Mouse (Mus musculus) midbrain, embryonic 13.5 days (tissue): ENCODE measurements around the gene Vmo1. TPM values are rescaled to one million over a fixed set of nuclear protein-coding genes. Genes with fewer than 3 reads are reported as not detected.

Experiments used
- ATAC-seq: fragments of 200-750 bp; cut with Nextera tagmentation; 2 replicates; pipeline ENCODE4 v1.8.0; 2017; ENCODE audit warnings: mild to moderate bottlenecking, moderate TSS enrichment, moderate library complexity
- H3K27ac ChIP-seq: fragments of 300-500 bp; sonication (generic); 2 replicates; pipeline ENCODE4 v1.5.1; 2015; ENCODE audit warnings: inconsistent platforms, mild to moderate bottlenecking, moderate library complexity
- H3K27me3 ChIP-seq: fragments of 300-500 bp; sonication (generic); 2 replicates; pipeline ENCODE4 v1.6.1; 2015; ENCODE audit warnings: mild to moderate bottlenecking, inconsistent platforms
- H3K36me3 ChIP-seq: fragments of 300-500 bp; sonication (generic); 2 replicates; pipeline ENCODE4 v1.6.1; 2015; ENCODE audit warnings: mild to moderate bottlenecking, inconsistent platforms
- H3K4me1 ChIP-seq: fragments of 300-500 bp; sonication (generic); replicated peaks from 2 replicates; pipeline ENCODE4 v1.6.1; 2015; ENCODE audit warnings: inconsistent platforms
- H3K4me2 ChIP-seq: fragments of 300-500 bp; sonication (generic); replicated peaks from 2 replicates; pipeline ENCODE4 v1.6.1; 2015; ENCODE audit warnings: moderate library complexity, mild to moderate bottlenecking, inconsistent platforms
- H3K4me3 ChIP-seq: fragments of 300-500 bp; sonication (generic); replicated peaks from 2 replicates; pipeline ENCODE4 v1.5.1; 2015; ENCODE audit warnings: mild to moderate bottlenecking, inconsistent platforms
- H3K9ac ChIP-seq: fragments of 300-500 bp; sonication (generic); replicated peaks from 2 replicates; pipeline ENCODE4 v1.6.1; 2015; ENCODE audit warnings: mild to moderate bottlenecking, inconsistent platforms
- H3K9me3 ChIP-seq: fragments of 300-500 bp; sonication (generic); 2 replicates; pipeline ENCODE4 v1.6.1; 2016; ENCODE audit warnings: mild to moderate bottlenecking, inconsistent platforms
- WGBS: fragments of 180-500 bp; shearing (Covaris S2); methylation state at CpG from one replicate; pipeline ENCODE4 v1.1.7; 2015; 5-methylcytosine and 5-hydroxymethylcytosine counted together
- polyA plus RNA-seq: library from polyadenylated mRNA; unstranded; fragments of >200 nt; fragmentation: Nextera tagmentation; extraction: Ambion mirVana; gene quantifications from 2 replicates; pipeline ENCODE4 v1.2.1, GENCODE M21; 2015

Gene Vmo1
- polyA plus RNA-seq, 1 experiment from 2014 or later, result not detected

DNA sequence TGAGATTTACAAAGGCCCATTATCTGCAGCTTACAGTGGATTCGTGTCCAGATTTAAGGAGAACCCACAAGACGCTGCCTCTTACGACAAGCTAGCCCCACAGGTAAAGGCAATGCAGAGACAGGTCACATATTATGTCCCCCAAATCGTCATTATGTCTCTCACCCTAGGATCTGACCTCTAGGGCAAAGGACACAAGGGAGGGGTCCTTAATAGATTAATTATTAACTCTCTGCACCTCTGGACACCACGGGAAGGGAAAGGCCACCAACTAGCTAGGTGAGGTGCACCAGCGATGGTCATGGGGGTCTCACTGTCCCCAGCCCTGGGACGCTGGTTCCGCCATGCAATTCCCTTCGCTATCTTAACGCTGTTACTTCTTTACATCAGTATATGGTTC is 4.5 kb upstream of the Vmo1 start, which contains the start of gene Gltpd2:
Gene Gltpd2 (plus strand): TSS at position 274 of the 400 bp plus-strand sequence.
- Histone ChIP-seq H3K9me3 (no peaks in the 10 kb centered on the region), H3K36me3 (no peaks in the 10 kb centered on the region), H3K4me1 (peaks cover 7% of the 10 kb centered on the region), H3K4me3 (peak within 1 kb of the TSS; percentile 25), H3K27me3 (peaks cover 6% of the 10 kb centered on the region; the same call in 1 of the 2 replicates), H3K9ac (peak within 1 kb of the TSS; percentile 66), H3K4me2 (peak within 1 kb of the TSS; percentile 50), H3K27ac (peak within 1 kb of the TSS; percentile 31; the same call in 1 of the 2 replicates)
- 84% methylated on average over 10 of the region's 10 CpGs for WGBS
- no peak for ATAC-seq

DNA sequence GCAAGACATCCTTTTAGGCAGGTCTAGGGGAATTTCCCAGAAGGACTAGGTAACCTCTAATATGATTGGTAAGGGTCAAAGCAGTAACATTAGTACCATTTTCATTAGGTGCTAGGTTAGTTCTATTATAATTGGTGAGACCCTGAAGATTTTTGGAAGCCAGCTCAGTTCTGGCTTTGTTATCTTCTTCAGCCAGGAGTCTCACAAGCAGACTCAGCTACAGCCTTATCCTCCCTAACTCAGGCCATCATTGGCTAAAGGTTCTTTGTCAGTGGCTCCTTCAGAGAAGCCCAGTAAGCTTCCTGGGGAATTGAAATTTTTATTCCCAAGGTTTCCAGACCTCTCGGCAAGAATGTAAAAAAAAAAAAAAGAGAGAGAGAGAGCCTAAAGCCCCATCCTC is 4.0 kb upstream of the Vmo1 start:
- H3K27ac ChIP-seq, result no peak overlapping the region
- peaks cover 6% of the 10 kb centered on the region; the same call in 1 of the 2 replicates for H3K27me3 ChIP-seq
- no peak overlapping the region for H3K9ac ChIP-seq
- no peak overlapping the region for H3K4me3 ChIP-seq
- no peaks in the 10 kb centered on the region for H3K9me3 ChIP-seq
- no peak overlapping the region for H3K4me2 ChIP-seq
- no peaks in the 10 kb centered on the region for H3K36me3 ChIP-seq
- peaks cover 7% of the 10 kb centered on the region for H3K4me1 ChIP-seq
- WGBS, result 62% methylated on average over 1 of the region's 1 CpGs
- no peak for ATAC-seq

DNA sequence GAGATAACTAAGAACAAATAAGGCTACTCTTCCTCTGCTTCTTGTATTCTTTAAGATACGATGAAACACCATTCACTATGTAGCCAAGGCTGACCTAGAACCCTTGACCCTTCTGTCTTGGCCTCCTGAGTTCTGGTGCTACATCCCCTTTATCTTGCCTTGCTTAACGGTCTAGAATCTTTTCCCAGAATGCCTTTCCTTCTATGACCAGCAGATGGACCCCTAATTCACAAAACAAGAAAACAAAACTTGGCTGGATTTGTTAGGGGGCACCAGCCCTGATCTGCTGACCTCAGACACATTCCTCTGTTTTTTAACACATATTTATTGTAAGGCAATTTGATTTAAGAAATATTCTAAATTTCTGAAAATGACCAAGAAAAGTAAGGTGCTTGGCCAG is 1.9 kb upstream of the Vmo1 start:
- Histone ChIP-seq H3K27ac (no peak overlapping the region), H3K4me1 (peaks cover 7% of the 10 kb centered on the region), H3K4me2 (no peak overlapping the region), H3K4me3 (no peak overlapping the region), H3K27me3 (peaks cover 6% of the 10 kb centered on the region; the same call in 1 of the 2 replicates), H3K9ac (no peak overlapping the region), H3K9me3 (no peaks in the 10 kb centered on the region), H3K36me3 (no peaks in the 10 kb centered on the region)
- 21% methylated on average over 2 of the region's 2 CpGs for WGBS
- ATAC-seq, result no peak

DNA sequence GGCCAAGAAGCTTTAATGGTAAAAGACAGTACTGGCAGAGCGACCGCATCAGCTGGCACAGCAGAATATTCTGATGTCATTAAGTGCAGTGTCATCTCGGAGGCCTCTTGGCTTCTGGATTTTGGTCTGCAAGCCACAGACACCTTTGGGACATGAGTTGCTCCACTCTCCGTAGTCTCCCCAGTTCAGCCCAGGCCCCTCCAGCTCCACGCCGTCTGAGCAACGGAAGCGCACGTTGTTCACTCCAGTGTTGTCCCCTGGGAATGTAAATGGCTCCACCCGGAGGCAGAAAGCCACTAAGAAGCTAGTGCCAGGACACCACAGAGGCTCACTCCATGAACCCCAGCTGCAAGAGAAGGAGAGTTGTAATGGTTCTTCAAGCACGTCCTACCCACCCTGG is 896 bp downstream of the Vmo1 start:
- H3K9me3 ChIP-seq, result no peaks in the 10 kb centered on the region
- WGBS, result 55% methylated on average over 11 of the region's 11 CpGs
- peaks cover 4% of the 10 kb centered on the region for H3K4me1 ChIP-seq
- no peak for ATAC-seq
- no peaks in the 10 kb centered on the region for H3K36me3 ChIP-seq
- no peak overlapping the region for H3K9ac ChIP-seq
- no peak overlapping the region for H3K4me3 ChIP-seq
- H3K4me2 ChIP-seq, result no peak overlapping the region
- H3K27me3 ChIP-seq, result no peaks in the 10 kb centered on the region; the same call in 1 of the 2 replicates
- H3K27ac ChIP-seq, result no peak overlapping the region

DNA sequence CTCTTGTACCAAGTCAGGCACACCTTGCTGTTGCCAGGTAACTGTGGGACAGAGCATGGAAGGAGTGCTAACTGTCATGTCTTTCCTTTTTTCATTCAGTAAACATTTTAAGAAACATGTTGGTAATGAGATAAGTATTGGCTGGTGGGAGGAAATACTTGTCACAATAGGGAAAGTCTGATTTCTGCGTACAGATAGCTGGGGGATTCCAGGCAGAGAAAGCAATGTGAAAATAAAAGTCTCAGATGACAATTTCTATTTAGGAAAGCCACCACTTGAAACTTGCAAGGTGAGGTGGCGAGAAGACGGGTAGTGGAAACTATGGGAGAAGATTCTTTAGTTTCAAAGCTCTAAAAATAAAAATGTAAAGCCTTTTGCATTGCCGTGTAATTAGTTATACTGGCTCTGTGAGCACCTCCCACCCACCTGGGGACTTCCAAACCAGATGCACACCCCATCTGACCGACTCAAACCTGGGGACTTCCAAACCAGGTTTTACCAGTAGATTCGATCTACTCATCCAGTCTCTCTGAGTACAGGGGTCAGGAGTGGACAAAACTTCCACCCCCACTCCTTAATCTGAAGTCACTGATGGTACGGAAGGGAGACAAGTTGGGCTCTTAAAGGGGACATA is 1.6 kb downstream of the Vmo1 start:
- no peak for ATAC-seq
- no peaks in the 10 kb centered on the region; the same call in 1 of the 2 replicates for H3K27me3 ChIP-seq

DNA sequence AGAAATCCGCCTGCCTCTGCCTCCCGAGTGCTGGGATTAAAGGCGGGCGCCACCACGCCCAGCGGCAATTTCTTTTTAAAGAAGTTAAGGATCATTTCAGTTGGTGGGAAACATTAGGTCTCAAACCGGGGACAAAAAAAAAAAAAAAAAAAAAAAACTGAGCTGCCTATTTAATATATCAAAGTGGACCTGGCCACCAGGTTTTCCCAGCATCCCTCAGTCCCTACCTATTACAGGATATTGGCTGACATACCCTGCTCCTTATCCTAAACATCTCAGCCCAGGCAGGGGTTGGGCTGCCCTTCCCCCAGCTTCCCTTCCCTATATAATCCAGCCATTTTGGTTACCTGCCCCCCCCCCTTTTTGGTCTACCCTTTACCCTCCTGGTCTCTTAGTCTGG is 2.6 kb downstream of the Vmo1 start:
- H3K27me3 ChIP-seq, result no peaks in the 10 kb centered on the region; the same call in 1 of the 2 replicates
- H3K4me3 ChIP-seq, result no peak overlapping the region
- H3K27ac ChIP-seq, result no peak overlapping the region
- 86% methylated on average over 7 of the region's 7 CpGs for WGBS
- peaks cover 4% of the 10 kb centered on the region for H3K4me1 ChIP-seq
- H3K36me3 ChIP-seq, result no peaks in the 10 kb centered on the region
- H3K9ac ChIP-seq, result no peak overlapping the region
- no peak overlapping the region for H3K4me2 ChIP-seq
- ATAC-seq, result no peak
- H3K9me3 ChIP-seq, result no peaks in the 10 kb centered on the region

More for the DNA sequence above, 1.6 kb downstream of the Vmo1 start:
- Histone ChIP-seq H3K4me3 (no peak overlapping the region), H3K36me3 (no peaks in the 10 kb centered on the region), H3K4me2 (no peak overlapping the region), H3K9me3 (no peaks in the 10 kb centered on the region), H3K9ac (no peak overlapping the region), H3K4me1 (peaks cover 4% of the 10 kb centered on the region), H3K27ac (no peak overlapping the region)
- WGBS, result 81% methylated on average over 7 of the region's 7 CpGs

DNA sequence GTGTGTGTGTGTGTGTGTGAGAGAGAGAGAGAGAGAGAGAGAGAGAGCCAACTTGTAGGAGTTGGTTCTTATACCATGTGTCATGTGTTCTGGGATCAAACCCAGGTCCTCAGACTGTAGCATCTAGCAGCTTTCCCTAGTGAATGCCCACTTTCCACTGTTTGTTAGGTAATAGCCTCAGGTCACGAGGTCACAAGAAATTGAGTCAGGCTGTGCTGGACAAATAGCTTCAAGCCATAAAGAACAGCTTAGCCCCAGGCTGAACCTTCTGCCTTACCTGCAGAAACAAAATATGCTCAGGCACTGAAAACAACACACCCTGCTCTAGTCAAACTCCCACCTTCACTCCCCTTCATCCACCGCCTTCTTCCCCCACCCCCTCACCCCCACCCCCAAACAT is 3.2 kb downstream of the Vmo1 start:
- no peak for ATAC-seq
- Histone ChIP-seq H3K9ac (no peak overlapping the region), H3K9me3 (no peaks in the 10 kb centered on the region), H3K36me3 (no peaks in the 10 kb centered on the region), H3K27ac (no peak overlapping the region), H3K4me3 (no peak overlapping the region), H3K27me3 (no peaks in the 10 kb centered on the region; the same call in 1 of the 2 replicates), H3K4me1 (peaks cover 4% of the 10 kb centered on the region), H3K4me2 (no peak overlapping the region)
- 82% methylated on average over 2 of the region's 2 CpGs for WGBS

DNA sequence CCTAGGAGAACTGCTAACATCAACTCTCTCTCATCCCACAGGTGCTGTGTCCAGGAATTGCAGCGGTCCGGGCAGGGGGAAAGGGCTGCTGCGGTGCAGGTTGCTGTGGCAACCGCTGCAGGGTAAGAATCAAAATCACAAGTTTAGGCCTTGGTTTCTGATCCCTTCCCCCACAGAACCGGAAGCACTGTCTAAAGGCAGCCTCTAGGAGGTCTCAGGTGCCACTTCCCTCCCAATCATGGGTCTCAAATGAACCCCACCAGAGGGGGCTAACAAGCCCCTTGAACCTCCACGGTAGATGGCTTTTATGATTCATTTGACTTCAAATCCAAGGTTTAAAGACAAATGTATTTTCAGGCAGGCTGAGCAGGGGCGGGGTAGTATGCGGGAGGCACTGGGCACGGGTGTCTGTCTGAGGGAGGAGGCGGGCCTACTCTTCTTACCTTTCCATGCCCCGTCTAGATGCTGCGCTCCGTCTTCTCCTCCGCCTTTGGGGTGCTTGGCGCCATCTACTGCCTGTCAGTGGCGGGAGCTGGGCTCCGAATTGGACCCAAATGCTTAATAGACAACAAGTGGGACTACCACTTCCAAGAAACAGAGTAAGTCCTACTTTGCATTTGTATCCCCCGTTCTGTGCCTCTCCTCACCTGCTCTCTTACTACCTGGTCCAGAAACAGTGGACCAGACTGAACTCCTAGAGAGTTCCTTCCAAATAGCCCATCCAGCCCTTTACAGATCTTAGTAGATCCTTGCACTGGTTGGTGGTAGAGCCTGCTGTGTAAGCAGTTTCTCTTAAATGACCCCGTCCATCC is 4.5 kb downstream of the Vmo1 start:
- no peaks in the 10 kb centered on the region for H3K9me3 ChIP-seq
- peak; percentile 66; the same call in 1 of the 2 replicates for ATAC-seq
- H3K27ac ChIP-seq, result no peak overlapping the region
- H3K9ac ChIP-seq, result no peak overlapping the region
- no peaks in the 10 kb centered on the region; the same call in 1 of the 2 replicates for H3K27me3 ChIP-seq
- no peak overlapping the region for H3K4me3 ChIP-seq
- no peaks in the 10 kb centered on the region for H3K36me3 ChIP-seq
- H3K4me2 ChIP-seq, result peak overlapping the region; percentile 43
- 7% methylated on average over 19 of the region's 19 CpGs for WGBS
- peaks cover 4% of the 10 kb centered on the region for H3K4me1 ChIP-seq

DNA sequence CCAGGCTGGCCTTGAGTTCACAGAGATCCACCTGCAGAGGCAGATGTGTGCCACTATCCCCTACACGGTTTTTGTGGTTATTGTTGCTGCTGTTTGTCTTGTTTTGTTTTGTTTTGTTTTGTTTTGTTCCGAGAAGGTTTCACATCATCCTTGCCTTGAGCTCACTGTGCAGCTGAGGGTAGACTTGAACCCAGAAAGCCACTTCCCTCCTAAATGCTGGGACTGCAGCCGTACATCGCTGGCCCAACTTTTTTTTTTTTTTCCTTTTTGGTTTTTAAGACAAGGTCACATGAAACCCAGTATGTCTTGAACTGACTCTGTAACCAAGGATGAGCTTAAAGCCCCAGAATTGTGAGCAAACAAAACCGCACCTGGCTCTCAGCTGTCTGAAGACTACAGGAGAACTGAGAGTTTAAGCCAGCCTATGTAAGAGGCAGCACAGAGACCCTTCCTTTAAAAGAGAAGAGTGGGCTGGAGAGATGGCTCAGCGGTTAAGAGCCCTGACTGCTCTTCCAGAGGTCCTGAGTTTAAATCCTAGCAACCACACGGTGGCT is 7.4 kb downstream of the Vmo1 start:
- ATAC-seq, result no peak
- Histone ChIP-seq H3K36me3 (no peaks in the 10 kb centered on the region), H3K9me3 (no peaks in the 10 kb centered on the region), H3K4me2 (no peak overlapping the region), H3K27me3 (no peaks in the 10 kb centered on the region; the same call in 1 of the 2 replicates), H3K9ac (no peak overlapping the region), H3K27ac (no peak overlapping the region), H3K4me3 (no peak overlapping the region), H3K4me1 (peaks cover 4% of the 10 kb centered on the region)
- 76% methylated on average over 7 of the region's 7 CpGs for WGBS

DNA sequence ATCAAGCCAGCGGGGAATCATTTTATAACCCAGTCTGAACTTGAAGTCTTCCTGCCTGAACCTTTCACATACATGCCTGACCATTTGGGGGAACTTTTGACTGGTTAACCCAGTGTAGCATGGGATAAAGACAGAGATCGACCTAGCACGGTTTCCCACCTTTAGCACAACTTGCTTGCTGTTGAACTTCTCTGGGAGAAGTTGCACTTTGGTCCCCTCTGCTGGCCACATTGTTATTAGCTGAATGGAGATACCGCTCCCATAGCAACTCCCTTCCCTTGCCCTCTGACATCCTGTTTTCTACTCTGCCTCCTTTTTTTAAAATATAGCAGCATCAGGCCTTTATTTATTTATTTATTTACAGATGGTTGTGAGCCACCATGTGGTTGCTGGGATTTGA is 8.0 kb downstream of the Vmo1 start:
- 38% methylated on average over 4 of the region's 4 CpGs for WGBS
- no peak overlapping the region for H3K9ac ChIP-seq
- no peaks in the 10 kb centered on the region for H3K36me3 ChIP-seq
- no peak overlapping the region for H3K4me2 ChIP-seq
- H3K9me3 ChIP-seq, result no peaks in the 10 kb centered on the region
- no peaks in the 10 kb centered on the region; the same call in 1 of the 2 replicates for H3K27me3 ChIP-seq
- ATAC-seq, result no peak
- no peak overlapping the region for H3K4me3 ChIP-seq
- H3K27ac ChIP-seq, result no peak overlapping the region
- H3K4me1 ChIP-seq, result peaks cover 4% of the 10 kb centered on the region

DNA sequence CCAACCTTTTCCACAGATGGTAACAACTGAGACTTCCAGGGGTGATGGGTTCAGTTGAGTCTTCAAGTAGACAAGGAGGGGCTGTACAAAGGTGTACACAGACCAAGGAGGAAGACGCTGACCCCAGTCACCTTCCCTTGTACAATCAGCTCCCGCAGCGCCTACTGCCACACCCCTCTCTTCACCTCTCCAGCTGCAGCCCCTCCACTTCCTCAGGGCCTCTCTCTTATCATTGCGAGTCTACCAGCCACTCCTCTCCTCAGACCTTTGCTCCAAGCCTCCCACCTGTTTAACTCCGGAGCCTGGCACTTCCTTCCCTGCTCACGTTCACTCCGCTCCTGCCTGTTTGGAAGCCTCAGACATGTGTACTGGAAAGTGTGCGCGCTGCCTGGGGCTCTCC is 9.4 kb downstream of the Vmo1 start, which contains the start of gene Tm4sf5:
Gene Tm4sf5 (plus strand): TSS at position 275 of the 400 bp plus-strand sequence.
- no peak within 1 kb of the TSS for H3K9ac ChIP-seq
- H3K4me3 ChIP-seq, result no peak within 1 kb of the TSS
- H3K4me1 ChIP-seq, result peaks cover 4% of the 10 kb centered on the region
- no peaks in the 10 kb centered on the region for H3K36me3 ChIP-seq
- 85% methylated on average over 9 of the region's 9 CpGs for WGBS
- no peak for ATAC-seq
- no peaks in the 10 kb centered on the region for H3K9me3 ChIP-seq
- no peaks in the 10 kb centered on the region; the same call in 1 of the 2 replicates for H3K27me3 ChIP-seq
- H3K27ac ChIP-seq, result no peak within 1 kb of the TSS
- H3K4me2 ChIP-seq, result no peak within 1 kb of the TSS

DNA sequence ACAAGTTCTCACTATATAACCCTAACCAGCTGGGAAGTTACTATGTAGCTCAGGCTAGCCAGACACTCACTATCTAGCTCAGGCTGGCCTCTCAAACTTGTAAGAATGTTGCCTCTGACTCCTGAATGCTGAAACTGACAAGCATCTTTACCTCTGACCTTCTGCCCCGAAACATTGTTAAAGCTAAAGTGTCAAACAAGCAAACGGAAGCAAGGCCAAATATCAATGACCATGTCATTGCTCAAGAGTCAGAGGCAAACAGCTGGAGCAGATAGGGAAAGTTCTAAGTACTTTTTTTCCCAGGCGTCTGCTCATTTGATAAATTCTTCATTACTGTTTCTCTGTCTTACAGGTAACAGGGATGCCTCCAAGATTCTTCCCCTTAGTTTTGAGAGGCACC is 12.4 kb downstream of the Vmo1 start:
- Histone ChIP-seq H3K4me1 (no peaks in the 10 kb centered on the region), H3K36me3 (no peaks in the 10 kb centered on the region), H3K9ac (no peak overlapping the region), H3K27me3 (no peaks in the 10 kb centered on the region), H3K4me3 (no peak overlapping the region), H3K4me2 (no peak overlapping the region), H3K9me3 (no peaks in the 10 kb centered on the region), H3K27ac (no peak overlapping the region)
- WGBS, result 82% methylated on average over 3 of the region's 3 CpGs
- ATAC-seq, result no peak
